Mouse (Mus musculus) G1E (cell line): ENCODE results near the gene Lipa.

Experiments
- CTCF ChIP-seq: IDR thresholded peaks from 2 replicates; pipeline ENCODE4 v1.5.1; 2012; ENCODE audit warnings: low read depth, low read length, inconsistent platforms, mixed read lengths
- GATA1 ChIP-seq: IDR thresholded peaks from 2 replicates; pipeline ENCODE4 v1.6.1; 2012; ENCODE audit warnings: borderline replicate concordance, low read length, inconsistent platforms, mixed read lengths
- GATA2 ChIP-seq: IDR thresholded peaks from 2 replicates; pipeline ENCODE4 v1.6.1; 2012; ENCODE audit warnings: low read depth, low read length, inconsistent platforms, borderline replicate concordance
- POLR2AphosphoS5 ChIP-seq: IDR thresholded peaks from 2 replicates; pipeline ENCODE4 v1.6.1; 2012; ENCODE audit warnings: low read depth, low read length, inconsistent platforms; ENCODE audit not compliant: insufficient replicate concordance
- TAL1 ChIP-seq: conservative IDR thresholded peaks from 2 replicates; pipeline ENCODE4 v1.6.1; 2012; ENCODE audit warnings: low read depth, low read length, inconsistent platforms, mixed read lengths

DNA sequence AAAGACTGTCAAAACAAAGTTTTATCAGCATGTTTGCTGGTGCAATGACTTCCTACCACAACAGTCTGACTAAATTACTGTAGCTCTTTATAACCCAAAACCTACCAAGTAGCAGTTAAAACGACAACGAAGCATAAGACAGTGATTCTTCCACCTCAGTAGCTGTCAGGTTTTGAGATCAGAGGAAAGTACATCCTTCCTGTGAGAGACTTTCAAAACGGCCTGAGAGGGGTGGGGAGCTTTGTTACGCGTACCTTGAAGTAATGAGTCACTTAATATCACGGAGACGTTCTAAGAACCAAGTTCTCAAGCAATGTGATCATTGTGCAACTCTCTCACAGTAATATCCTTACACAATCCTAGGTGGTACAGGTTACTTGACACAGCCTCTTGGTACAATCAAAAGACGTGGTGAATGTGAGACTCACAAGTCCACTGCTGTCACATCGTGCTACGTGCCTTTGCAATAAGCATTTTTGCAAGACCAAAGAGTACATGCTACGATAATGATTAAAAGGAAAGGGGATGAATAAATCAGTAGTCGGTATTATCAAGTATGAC, 22.0 kb downstream of the Lipa start:
- TF ChIP-seq CTCF (no peak), GATA1 (no peak), TAL1 (no peak), POLR2AphosphoS5 (no peak), GATA2 (no peak)
